Mouse (Mus musculus): ENCODE measurements around the gene Ubqln4. TPM values are rescaled to one million over a fixed set of nuclear protein-coding genes. Genes with fewer than 3 reads are reported as not detected.
A peak's percentile ranks its signal among the peaks of the same experiment; 100 is the strongest.

The Ubqln4 gene
- polyA plus RNA-seq, 1 experiment = 55.9 TPM

GRCm38 (mm10) chr3:88559596-88559995 is 6.0 kb downstream of the Ubqln4 start:
- Histone ChIP-seq H3ac (ENCODE audit: control insufficient read depth, insufficient read length, low read depth) (no peak overlapping the region), H3K36me3 (ENCODE audit: control insufficient read depth, insufficient read depth) (peaks cover 87% of the 10 kb centered on the region), H3K79me2 (ENCODE audit: control insufficient read depth, insufficient read depth) (peaks cover 33% of the 10 kb centered on the region), H3K79me3 (ENCODE audit: low read depth) (peaks cover 23% of the 10 kb centered on the region), H3K27me3 (ENCODE audit: control insufficient read depth, insufficient read depth, insufficient read length) (no peaks in the 10 kb centered on the region), H3K4me3 (ENCODE audit: insufficient read depth, poor library complexity, severe bottlenecking) (no peak overlapping the region)
- no peak for TF ChIP-seq MYOG (IDR thresholded peaks at IDR 0.05; ENCODE audit: control insufficient read depth, extremely low read depth, insufficient read length)
- no peak for TF ChIP-seq CTCF (IDR thresholded peaks at IDR 0.05; ENCODE audit: control insufficient read depth, insufficient read depth, insufficient read length)
- no peak for TF ChIP-seq FOSL1 (IDR thresholded peaks at IDR 0.05; ENCODE audit: insufficient read depth, low read length, poor library complexity, severe bottlenecking)
- TF ChIP-seq USF1 (IDR thresholded peaks at IDR 0.05; ENCODE audit: low read depth) = no peak
- no peak for TF ChIP-seq MYOD1 (IDR thresholded peaks at IDR 0.05; ENCODE audit: control insufficient read depth, insufficient read length, low read depth)
- no peak for TF ChIP-seq MAX (IDR thresholded peaks at IDR 0.05)
- no peak for TF ChIP-seq CEBPB (IDR thresholded peaks at IDR 0.05; ENCODE audit: low read depth)

DNA sequence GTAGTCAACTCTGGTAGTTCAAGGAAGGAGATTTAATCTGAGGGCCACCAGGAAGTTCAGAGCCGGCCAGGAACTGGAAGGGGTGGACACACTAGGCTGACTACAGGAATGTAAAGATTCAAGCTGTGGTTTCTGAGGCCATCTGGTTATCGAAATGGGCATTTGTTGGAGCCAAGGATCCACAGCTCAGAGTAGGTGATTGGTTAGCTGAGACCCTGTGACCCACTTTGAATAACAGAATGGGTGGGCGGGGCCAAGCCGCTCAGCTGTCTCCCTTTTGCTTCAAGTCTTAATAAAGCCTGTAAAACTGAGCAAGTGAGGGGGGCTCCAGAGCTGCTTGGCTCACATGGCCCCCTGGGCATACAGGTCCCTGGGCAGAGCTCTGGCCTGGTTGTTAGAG is 8.4 kb downstream of the Ubqln4 start:
- H3K4me3 ChIP-seq (ENCODE audit: insufficient read depth, poor library complexity, severe bottlenecking) = no peak overlapping the region
- peaks cover 93% of the 10 kb centered on the region for H3K36me3 ChIP-seq (ENCODE audit: control insufficient read depth, insufficient read depth)
- peaks cover 9% of the 10 kb centered on the region for H3K79me2 ChIP-seq (ENCODE audit: control insufficient read depth, insufficient read depth)
- peak; percentile 10 for TF ChIP-seq USF1 (IDR thresholded peaks at IDR 0.05; ENCODE audit: low read depth)
- TF ChIP-seq MYOD1 (IDR thresholded peaks at IDR 0.05; ENCODE audit: control insufficient read depth, insufficient read length, low read depth) = no peak
- no peak for TF ChIP-seq CEBPB (IDR thresholded peaks at IDR 0.05; ENCODE audit: low read depth)
- H3ac ChIP-seq (ENCODE audit: control insufficient read depth, insufficient read length, low read depth) = no peak overlapping the region
- no peaks in the 10 kb centered on the region for H3K27me3 ChIP-seq (ENCODE audit: control insufficient read depth, insufficient read depth, insufficient read length)
- H3K79me3 ChIP-seq (ENCODE audit: low read depth) = peaks cover 4% of the 10 kb centered on the region

DNA sequence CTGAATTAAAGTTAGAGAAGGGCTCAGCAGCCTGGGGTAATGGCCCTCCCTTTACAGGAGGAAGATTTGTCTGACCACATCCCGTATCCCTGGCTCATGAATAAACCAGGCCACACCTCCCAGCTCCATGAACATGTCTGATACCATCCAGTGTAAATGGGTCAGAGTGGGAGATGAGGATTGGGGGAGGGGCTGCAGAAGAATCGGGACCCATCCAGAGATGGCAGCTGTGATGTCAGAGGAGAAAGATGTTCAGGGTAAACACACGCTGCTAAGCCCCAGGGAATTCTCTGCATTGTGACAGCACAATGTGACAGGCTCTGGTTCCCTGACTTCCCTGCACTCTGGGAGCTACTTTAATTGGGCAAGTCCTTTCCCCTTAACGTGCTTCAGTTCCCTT is 9.9 kb downstream of the Ubqln4 start:
- Histone ChIP-seq H3K79me3 (ENCODE audit: low read depth) (no peaks in the 10 kb centered on the region), H3ac (ENCODE audit: control insufficient read depth, insufficient read length, low read depth) (no peak overlapping the region), H3K27me3 (ENCODE audit: control insufficient read depth, insufficient read depth, insufficient read length) (no peaks in the 10 kb centered on the region), H3K4me3 (ENCODE audit: insufficient read depth, poor library complexity, severe bottlenecking) (no peak overlapping the region), H3K36me3 (ENCODE audit: control insufficient read depth, insufficient read depth) (peaks cover 97% of the 10 kb centered on the region), H3K79me2 (ENCODE audit: control insufficient read depth, insufficient read depth) (peaks cover 5% of the 10 kb centered on the region)
- TF ChIP-seq USF1 (IDR thresholded peaks at IDR 0.05; ENCODE audit: low read depth) = no peak
- TF ChIP-seq FOSL1 (IDR thresholded peaks at IDR 0.05; ENCODE audit: insufficient read depth, low read length, poor library complexity, severe bottlenecking) = no peak
- TF ChIP-seq MAX (IDR thresholded peaks at IDR 0.05) = no peak
- no peak for TF ChIP-seq MYOG (IDR thresholded peaks at IDR 0.05; ENCODE audit: control insufficient read depth, extremely low read depth, insufficient read length)
- TF ChIP-seq CTCF (IDR thresholded peaks at IDR 0.05; ENCODE audit: control insufficient read depth, insufficient read depth, insufficient read length) = no peak
- TF ChIP-seq MYOD1 (IDR thresholded peaks at IDR 0.05; ENCODE audit: control insufficient read depth, insufficient read length, low read depth) = no peak
- TF ChIP-seq CEBPB (IDR thresholded peaks at IDR 0.05; ENCODE audit: low read depth) = no peak

- peaks cover under 1% of the 10 kb centered on the region for H3K79me2 ChIP-seq (ENCODE audit: control insufficient read depth, insufficient read depth)
- H3K36me3 ChIP-seq (ENCODE audit: control insufficient read depth, insufficient read depth) = peaks cover 99% of the 10 kb centered on the region
- H3K4me3 ChIP-seq (ENCODE audit: insufficient read depth, poor library complexity, severe bottlenecking) = no peak overlapping the region
- no peaks in the 10 kb centered on the region for H3K27me3 ChIP-seq (ENCODE audit: control insufficient read depth, insufficient read depth, insufficient read length)
- no peak for TF ChIP-seq CTCF (IDR thresholded peaks at IDR 0.05; ENCODE audit: control insufficient read depth, insufficient read depth, insufficient read length)
- no peak for TF ChIP-seq MYOG (IDR thresholded peaks at IDR 0.05; ENCODE audit: control insufficient read depth, extremely low read depth, insufficient read length)
- TF ChIP-seq CEBPB (IDR thresholded peaks at IDR 0.05; ENCODE audit: low read depth) = no peak
- no peak for TF ChIP-seq USF1 (IDR thresholded peaks at IDR 0.05; ENCODE audit: low read depth)
- no peak for TF ChIP-seq MYOD1 (IDR thresholded peaks at IDR 0.05; ENCODE audit: control insufficient read depth, insufficient read length, low read depth)
- TF ChIP-seq FOSL1 (IDR thresholded peaks at IDR 0.05; ENCODE audit: insufficient read depth, low read length, poor library complexity, severe bottlenecking) = no peak
- TF ChIP-seq MAX (IDR thresholded peaks at IDR 0.05) = no peak
- H3K79me3 ChIP-seq (ENCODE audit: low read depth) = no peaks in the 10 kb centered on the region
- no peak overlapping the region for H3ac ChIP-seq (ENCODE audit: control insufficient read depth, insufficient read length, low read depth)
Measured at GRCm38 (mm10) chr3:88563966-88564365, 10.4 kb downstream of the Ubqln4 start.

GRCm38 (mm10) chr3:88566116-88566515 is 12.6 kb downstream of the Ubqln4 start:
- peaks cover 91% of the 10 kb centered on the region for H3K36me3 ChIP-seq (ENCODE audit: control insufficient read depth, insufficient read depth)
- no peaks in the 10 kb centered on the region for H3K27me3 ChIP-seq (ENCODE audit: control insufficient read depth, insufficient read depth, insufficient read length)
- no peak overlapping the region for H3ac ChIP-seq (ENCODE audit: control insufficient read depth, insufficient read length, low read depth)
- no peaks in the 10 kb centered on the region for H3K79me2 ChIP-seq (ENCODE audit: control insufficient read depth, insufficient read depth)
- H3K4me3 ChIP-seq (ENCODE audit: insufficient read depth, poor library complexity, severe bottlenecking) = no peak overlapping the region
- H3K79me3 ChIP-seq (ENCODE audit: low read depth) = no peaks in the 10 kb centered on the region
- no peak for TF ChIP-seq CEBPB (IDR thresholded peaks at IDR 0.05; ENCODE audit: low read depth)
- no peak for TF ChIP-seq USF1 (IDR thresholded peaks at IDR 0.05; ENCODE audit: low read depth)
- TF ChIP-seq MYOD1 (IDR thresholded peaks at IDR 0.05; ENCODE audit: control insufficient read depth, insufficient read length, low read depth) = no peak
- TF ChIP-seq CTCF (IDR thresholded peaks at IDR 0.05; ENCODE audit: control insufficient read depth, insufficient read depth, insufficient read length) = no peak
- no peak for TF ChIP-seq FOSL1 (IDR thresholded peaks at IDR 0.05; ENCODE audit: insufficient read depth, low read length, poor library complexity, severe bottlenecking)
- no peak for TF ChIP-seq MYOG (IDR thresholded peaks at IDR 0.05; ENCODE audit: control insufficient read depth, extremely low read depth, insufficient read length)
- TF ChIP-seq MAX (IDR thresholded peaks at IDR 0.05) = no peak

DNA sequence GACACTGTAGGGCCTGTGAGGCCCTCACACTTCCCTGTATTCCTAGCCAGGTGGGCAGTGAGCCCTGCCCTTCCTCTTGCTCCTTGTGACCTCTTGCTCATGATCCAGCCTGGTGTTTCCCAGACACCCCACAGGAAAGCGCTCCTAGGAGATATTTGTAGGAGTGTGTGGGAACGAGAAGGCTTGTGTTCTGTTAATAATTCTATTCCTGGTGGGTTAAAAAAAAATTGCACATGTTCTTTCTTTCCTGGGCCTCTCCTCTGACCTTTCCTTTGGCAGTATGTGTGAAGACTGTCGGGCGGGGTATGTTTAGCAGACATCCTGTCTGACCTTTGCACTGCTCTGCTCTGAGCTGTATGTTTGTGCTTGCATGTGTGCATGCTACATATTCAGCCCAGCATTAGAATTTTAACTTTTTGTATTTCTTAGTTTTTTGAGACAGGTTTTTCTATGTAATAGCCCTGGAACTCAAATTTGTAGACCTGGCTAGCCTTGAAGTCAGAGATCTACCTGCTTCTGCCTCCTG is 13.0 kb downstream of the Ubqln4 start:
- Histone ChIP-seq H3ac (ENCODE audit: control insufficient read depth, insufficient read length, low read depth) (no peak overlapping the region), H3K79me3 (ENCODE audit: low read depth) (no peaks in the 10 kb centered on the region), H3K27me3 (ENCODE audit: control insufficient read depth, insufficient read depth, insufficient read length) (no peaks in the 10 kb centered on the region), H3K4me3 (ENCODE audit: insufficient read depth, poor library complexity, severe bottlenecking) (no peak overlapping the region), H3K36me3 (ENCODE audit: control insufficient read depth, insufficient read depth) (peaks cover 86% of the 10 kb centered on the region), H3K79me2 (ENCODE audit: control insufficient read depth, insufficient read depth) (no peaks in the 10 kb centered on the region)
- no peak for TF ChIP-seq CTCF (IDR thresholded peaks at IDR 0.05; ENCODE audit: control insufficient read depth, insufficient read depth, insufficient read length)
- TF ChIP-seq MYOD1 (IDR thresholded peaks at IDR 0.05; ENCODE audit: control insufficient read depth, insufficient read length, low read depth) = no peak
- TF ChIP-seq USF1 (IDR thresholded peaks at IDR 0.05; ENCODE audit: low read depth) = no peak
- TF ChIP-seq MYOG (IDR thresholded peaks at IDR 0.05; ENCODE audit: control insufficient read depth, extremely low read depth, insufficient read length) = no peak
- no peak for TF ChIP-seq MAX (IDR thresholded peaks at IDR 0.05)
- TF ChIP-seq FOSL1 (IDR thresholded peaks at IDR 0.05; ENCODE audit: insufficient read depth, low read length, poor library complexity, severe bottlenecking) = no peak
- TF ChIP-seq CEBPB (IDR thresholded peaks at IDR 0.05; ENCODE audit: low read depth) = no peak

All from C2C12 (cell line).